Mouse (Mus musculus) neural tube, embryonic 10.5 days (tissue): ENCODE results near the gene Crhr2.

Experiments used
- DNase-seq: peaks from one replicate; pipeline ENCODE4 v3.0.0-alpha.2; 2017; ENCODE audit warnings: low spot score; ENCODE audit errors: extremely low spot score

The Crhr2 gene

DNA sequence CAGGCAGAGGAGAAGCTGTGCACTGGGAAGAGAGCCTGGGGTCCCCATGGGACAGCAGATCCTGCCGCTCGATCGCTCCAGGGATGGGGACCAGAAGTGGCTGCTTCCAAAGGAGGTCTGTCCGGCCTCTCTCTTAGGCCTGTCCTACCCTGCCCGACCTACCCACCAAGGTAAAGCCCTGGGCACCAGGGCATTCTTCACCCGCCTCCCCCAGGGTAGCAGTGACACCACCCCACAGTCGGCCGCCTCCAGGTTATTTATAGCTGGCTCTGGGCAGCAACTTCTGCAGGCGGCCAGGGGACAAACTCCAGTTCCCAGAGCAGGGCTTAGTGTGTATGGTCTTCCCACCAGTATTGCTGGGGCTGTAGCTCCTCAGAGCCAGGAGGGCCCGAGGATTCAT is at the start of gene Crhr2:
Gene Crhr2, minus strand, starts transcription at position 223 of the 400 bp plus-strand sequence.
- no peak for DNase-seq

DNA sequence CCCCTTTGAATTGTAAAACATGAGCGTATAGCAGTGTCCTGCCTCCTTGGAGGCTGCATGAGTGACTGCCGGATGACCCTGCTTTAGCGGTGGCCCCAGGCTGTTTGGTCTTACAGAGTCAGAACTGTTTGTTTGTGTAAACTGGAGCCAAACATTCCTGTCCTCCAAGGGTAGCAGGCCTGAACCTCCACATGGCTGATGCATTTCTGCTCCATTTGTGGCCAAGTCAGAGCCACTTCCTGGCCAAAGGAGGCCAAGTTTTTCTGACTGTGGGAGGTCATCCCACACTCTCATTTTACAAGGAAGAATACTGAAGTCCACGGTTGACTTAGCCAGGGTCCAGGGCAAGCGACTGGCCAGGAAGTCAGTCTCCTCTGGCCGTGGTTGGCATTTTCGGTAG is 46.7 kb upstream of the Crhr2 start:
- no peak for DNase-seq

DNA sequence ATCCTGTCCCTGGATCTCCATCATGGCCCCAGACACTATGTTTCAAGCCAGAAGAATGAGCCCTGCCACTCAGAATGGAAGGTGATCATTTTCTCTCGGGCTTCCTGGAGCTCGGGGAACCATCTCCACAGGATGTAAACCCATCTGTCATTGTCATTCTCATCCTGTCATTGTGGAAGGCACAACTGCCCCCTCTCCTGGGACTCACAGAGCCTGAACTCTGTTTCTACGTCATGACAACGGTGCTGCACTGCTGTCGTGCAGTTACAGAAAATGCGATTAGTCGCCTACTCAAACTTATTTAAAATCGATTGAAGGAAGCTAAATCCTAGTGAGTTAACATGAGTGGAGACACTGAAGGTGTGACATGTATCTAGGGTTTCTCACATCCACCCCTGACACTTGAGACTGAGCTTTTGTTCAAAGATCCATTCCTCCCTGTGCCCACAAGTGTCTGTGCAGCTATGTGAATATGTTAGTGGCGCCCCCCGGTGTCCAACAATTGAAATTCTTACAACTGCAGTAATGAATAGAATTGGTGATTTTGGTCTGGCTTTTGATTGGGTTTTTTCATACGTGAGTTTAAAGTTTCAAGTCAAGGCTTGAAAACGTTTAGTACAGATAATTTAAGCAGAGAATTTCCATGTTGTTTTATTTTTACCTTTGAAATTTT is 44.4 kb upstream of the Crhr2 start:
- no peak for DNase-seq

DNA sequence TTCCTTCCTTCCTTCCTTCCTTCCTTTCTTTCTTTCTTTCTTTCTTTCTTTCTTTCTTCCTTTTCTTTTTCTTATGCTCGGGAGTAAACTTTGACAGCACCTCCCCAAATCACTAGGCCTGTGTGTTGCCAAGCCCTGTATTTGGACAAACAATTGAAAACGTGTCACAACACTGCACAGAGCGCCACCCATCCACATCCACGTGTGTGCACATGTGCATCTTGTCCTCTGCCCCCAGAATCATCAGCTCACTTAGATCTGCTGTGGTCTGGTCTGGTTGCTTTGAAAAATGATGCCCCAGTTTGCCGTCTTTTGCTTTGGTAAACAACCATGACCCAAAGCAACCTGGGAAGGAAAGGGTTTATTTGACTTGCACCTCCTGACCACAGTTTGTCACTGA is 43.1 kb upstream of the Crhr2 start:
- DNase-seq = no peak

DNA sequence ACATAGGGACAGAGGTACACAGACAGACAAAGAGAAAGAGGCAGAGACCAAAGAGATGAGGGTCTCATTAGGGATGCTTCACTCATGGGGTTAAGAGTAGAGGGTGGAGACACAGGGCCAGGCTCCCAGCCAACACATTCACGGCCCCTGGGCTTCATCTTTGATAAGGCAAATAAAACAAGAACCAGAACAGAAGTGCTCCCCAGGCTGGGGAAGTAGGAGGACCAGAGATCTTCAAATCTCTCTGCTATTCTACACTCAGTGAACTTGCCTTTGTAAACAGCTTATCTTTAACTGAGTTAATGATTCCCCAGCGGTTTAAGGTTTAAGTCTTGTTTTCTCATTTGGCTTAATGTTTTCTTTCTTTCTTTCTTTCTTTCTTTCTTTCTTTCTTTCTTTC is 42.6 kb upstream of the Crhr2 start:
- DNase-seq = no peak

DNA sequence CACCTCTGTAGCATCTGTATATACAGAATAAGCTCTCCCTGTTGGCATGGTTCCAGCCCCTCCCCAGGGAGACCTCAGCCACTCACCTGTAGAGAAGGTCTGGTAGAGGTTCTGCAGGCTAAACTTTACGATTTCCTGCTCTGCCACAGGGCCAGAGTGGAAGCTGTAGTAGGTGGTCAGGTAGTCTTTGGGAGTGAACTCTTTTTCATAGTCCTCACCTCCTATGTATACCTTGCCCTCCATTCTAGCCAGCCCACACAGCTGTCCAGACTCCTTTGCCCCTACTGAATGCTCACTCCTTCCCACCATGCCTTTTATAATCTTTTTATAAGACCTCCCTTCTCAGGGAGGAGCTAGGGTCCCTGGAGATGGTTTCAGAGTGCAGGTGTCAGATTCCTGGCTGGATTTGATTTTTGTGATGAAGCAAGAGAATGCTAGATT is 41.9 kb upstream of the Crhr2 start, which contains the start of gene Inmt:
Gene Inmt, minus strand, starts transcription at position 303 of the 441 bp plus-strand sequence.
- DNase-seq = no peak

DNA sequence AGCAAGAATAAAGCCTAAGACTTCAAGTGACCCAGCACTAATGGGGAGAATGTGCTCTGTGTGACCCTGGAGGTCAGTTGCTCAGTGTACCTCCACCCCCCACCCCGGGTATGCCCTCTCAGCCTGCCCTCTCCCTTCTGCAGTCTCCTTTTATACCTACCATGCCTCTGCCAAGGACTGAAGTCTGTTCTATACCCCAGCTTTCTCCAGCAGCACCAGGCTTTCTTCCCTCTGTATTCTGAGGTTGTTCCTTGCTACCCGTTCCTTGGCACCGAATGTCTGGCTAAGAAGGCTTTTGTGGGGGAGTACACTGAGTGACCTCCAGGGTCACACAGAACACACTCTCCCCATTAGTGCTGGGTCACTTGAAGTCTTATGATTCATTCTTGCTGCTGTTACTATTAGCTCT is 41.1 kb upstream of the Crhr2 start:
- DNase-seq = peak; percentile 32

DNA sequence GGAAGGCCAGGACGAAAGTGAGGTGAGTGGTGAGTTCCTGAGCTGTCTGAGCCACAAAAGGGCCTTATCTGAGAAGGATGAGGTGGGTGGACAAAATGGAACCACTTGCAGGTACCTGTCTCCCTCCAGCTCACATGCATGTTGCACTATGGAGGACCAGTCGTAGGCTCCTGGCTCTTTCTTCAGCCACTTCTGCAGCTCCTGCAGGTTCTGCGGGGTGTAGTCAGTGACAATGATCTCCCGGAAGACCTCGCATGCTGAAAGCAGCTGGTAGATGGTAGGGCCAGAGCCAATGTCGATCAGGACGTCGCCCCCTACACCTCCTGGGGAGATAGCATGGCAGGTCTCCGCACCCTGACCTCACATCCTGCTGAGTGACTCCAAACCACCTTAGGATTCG is 40.4 kb upstream of the Crhr2 start:
- DNase-seq = no peak

DNA sequence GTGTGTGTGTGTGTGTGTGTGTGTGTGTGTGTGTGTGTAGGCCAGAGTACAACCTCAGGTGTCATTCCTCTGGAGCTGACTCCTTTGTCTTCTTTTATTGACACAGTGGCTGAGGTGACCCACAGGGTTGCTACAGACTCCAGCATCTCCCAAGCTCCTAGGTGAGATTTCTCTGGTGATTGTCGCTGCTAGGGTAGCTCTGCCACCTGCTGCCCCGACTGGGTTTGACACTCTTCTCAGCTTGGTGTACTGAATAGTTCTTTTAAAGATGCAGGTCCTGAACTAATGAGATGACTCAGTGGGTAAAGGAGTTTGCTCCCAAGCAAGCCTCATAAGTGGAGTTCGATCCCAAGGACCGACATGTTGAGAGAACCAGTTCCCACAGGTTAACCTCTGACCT is 38.8 kb upstream of the Crhr2 start:
- DNase-seq = no peak

DNA sequence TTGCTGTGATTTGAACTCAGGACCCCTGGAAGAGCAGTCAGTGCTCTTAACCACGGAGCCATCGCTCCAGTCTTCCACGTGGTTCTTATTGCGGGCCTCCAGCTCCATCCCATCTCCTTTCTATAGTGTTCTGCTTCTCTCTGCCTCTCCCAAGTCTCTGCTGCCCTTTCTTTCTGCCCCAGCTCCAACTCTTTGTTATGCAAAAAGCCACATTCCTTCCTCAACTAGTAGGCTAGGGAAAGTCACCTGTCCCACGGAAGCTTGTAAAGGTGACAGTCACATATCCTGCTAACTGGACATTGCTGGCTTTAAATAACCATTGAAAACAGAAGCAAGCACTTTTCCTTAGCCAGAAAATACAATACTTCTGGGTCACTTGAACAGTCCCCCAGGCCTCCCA is 37.0 kb upstream of the Crhr2 start:
- no peak for DNase-seq

DNA sequence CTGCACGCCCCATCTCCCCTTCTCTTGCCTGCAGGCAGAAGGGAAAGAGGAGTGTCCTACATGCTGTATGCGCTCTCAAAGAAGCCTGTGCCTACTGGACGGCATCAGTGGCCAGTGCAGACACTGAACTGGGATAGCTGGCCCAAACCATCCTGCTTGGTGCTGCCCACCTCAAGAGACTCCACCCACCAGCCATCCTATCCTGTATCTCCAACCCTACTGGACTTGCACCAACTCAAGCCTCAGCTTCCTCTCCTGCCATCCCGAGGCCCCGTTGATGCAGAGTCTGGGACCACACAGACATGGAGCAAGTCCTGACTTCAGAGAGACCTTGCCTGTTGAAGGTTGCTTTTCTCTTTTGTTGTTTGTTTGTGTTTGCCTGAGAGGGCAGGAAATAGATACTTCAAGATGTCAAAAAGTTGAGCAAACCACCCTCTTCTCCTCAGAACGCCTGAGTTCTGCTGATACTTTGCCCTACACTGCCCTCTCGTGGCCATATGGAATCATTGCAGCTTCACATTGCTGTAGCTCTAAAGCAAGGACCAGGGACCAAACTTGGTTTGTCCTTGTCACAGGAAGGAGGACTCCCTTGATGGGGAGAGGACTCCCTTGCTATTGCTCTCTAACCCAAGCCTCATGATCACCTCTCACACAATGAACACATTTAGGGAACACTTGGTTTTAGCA is 34.1 kb upstream of the Crhr2 start:
- peak; percentile 74 for DNase-seq

DNA sequence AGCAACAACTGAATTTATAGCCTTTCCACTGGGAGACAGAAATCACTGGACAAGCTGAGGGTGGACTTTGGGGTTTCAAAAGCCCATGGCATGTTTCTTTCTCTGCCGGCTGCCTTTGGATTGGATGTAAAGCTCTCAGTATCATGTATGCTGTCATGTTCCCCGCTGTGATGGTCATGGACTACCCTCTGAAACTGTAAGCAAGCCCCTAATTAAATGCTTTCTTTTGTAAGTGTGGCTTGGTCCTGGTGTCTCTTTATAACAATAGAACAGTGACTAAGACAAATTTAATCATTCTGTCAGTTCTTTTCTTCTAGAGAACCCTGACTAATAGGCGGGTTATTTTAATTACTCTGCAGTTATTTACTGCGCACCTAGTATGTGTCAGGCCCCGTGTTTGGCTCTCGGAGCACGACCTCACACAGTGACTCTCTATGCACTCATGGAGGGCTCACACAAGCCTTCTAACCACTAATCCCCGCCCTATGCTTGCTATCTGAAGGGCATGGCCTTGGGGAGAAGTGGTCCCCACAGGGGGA is 30.3 kb upstream of the Crhr2 start:
- no peak for DNase-seq

DNA sequence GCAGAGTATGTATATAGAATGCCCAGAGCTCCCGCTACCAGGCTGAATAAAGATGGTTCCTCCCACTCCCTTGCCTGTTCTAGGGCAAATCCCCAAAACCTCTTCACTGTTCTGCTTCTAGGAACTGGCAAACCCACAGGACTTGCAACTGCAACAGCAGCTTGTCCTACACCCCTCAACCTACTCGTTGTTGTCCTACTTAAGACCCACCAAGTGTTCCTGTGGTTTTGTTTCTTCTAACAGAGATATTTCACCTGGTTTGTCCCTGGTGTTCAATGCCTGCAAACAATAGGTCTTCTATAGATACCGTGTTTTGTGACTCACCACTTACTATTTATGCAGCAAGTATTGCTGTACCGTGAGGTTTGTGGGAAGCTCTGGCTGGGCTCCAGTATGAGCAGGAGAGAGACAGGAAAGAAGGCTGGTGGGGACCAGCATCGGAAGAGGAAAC is 28.5 kb upstream of the Crhr2 start:
- no peak for DNase-seq

DNA sequence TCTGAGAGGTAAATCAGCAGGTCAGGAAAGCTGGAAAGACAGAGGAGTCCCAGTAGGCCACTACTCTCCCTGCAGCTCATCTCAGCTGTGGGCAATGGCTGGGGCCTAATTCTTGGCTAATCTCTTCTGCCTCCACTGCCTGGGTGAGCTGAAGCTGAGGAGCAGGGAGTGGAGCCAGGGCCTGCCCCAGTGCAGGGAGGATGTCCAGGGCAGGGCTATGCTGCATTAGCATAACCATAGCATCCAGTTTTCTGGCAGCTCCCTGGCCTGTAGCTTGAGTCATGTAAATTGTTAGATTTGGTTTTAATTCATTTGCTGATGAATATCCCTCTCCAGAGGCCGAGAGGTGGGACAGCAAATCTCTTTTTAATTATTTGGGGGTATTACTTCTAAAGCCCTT is 26.4 kb upstream of the Crhr2 start:
- no peak for DNase-seq

DNA sequence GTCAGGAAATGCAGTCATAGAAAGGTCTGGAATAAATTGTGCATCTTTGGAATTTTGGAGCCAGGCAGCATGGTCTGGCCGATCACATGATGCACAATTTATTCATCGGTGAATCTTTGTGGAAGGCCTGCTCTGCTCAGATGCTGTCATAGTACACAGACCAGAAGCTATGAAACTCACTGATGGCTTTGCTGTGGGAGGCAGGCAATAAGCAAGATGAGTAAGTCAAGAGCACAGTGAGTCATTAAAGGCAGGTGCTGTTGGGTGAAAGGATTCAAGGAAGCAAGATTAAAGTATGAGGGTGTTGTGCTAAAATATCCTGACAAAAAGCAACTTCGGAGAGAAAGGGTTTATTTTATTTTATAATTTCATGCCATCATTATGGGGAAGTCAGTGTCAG is 19.4 kb upstream of the Crhr2 start:
- no peak for DNase-seq

DNA sequence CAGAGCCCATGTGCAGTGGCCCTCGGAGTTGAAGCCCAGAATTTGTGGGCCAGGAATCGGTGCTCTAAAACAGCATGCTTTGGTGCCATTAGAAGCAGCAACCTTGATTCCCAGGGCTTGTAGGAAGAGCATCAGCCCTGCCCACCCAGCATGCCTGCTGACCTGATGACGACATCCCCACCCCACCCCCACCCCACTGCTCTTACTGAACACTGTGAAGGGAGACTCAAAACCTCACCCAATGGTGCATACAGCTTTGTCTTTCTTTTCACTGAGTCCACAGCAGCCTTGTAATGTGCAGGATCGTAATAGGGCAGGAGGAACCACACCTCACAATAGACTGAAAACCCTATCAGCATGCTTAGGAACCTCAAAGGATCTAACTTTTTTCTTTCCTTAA is 13.3 kb upstream of the Crhr2 start:
- no peak for DNase-seq

DNA sequence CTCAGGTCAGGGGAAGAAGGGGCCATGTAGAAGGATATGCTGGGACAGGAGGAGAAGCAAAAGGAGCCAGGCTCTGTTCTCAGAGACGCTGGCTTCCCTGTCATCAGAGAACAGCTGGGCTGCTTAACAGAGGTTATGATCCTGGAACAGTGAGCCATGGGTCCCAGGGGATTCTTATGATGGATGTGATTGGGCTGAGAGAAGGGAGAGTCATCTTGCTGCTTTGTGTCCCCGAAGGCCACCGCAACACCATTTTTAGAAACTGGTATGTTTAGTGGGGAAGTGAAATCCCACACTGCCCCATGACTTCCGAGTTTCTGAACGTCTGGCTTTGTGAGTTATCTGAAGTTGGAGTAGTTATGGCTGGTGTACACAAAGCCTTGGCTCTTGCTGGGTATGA is 12.5 kb upstream of the Crhr2 start:
- no peak for DNase-seq

DNA sequence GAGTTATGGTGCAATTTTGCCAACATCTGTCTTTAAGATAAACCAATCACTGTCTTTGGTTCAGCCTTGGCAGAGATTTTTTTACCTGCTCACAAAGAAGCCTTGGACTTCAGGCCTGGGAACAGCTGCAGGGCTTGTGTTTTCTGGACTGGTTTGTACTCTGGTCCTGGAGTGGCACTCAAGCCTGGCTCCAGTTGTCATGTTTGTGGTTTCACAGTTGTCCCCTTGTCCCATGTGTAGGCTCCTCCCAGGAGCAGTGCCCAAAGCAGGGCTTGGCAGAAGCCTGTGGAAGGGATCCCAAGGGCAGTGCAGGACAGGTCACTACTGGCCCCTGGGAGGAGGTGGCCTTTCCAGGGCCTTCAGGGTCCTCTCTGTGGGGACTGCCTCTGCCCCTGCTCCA is 5.5 kb upstream of the Crhr2 start:
- no peak for DNase-seq

DNA sequence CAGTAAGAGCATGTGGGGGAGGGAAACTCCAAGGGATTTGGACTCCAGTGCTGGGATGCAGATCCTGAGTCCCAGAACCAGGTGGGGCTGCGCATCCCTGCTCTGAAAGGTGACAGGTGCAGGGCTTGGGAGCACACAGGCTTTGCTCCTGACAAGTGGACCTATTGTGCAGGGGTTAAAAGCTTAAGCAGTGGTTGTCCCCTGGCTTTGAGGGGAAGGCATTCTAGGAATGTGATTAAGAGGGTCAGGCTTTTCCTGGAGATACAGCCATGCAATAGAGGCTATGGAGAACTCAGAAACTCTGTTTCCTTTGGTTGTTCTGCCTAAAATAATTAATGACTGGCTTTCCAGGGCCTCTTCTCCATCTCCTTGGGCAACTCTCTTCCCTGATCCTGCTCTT is 609 bp upstream of the Crhr2 start:
- no peak for DNase-seq

DNA sequence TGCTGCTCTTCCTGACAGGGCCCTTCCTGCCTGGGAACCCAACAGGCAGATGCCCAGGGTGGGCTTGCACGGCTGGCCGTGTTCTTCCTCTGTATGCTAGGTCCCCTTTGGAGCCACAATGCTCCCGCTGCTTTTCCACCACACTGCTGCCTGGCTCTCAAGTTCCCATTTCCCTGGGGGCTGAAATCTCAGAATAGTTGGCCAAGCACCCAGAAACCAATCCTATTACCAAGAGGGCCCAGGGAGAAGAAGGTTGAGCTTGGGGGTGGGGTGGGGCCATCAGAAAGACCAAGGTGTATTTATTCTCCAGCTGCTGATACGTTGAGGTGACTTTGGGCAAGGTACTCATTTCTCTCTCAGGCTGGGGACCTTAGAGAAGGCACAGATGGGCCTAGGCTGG is 1.5 kb downstream of the Crhr2 start:
- DNase-seq = no peak

DNA sequence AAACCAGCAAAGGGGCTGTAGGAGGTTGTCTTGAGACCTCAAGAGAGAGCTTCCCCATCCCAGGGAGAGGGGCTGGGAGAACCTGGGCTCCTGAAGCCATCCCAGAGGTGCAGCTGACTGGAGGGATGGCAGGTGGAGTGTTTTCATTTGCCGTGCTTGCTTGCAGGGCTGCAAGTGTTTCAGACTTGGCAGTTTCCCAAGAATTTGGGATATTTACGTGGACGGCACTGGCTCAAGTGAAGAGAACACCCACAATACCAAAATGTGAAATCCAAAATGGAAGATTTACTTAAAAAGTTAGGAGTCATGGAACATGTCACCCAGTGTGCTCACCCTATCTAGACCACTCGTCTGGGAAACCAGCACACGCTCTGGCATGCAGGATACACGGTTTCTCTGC is 2.2 kb downstream of the Crhr2 start:
- no peak for DNase-seq

DNA sequence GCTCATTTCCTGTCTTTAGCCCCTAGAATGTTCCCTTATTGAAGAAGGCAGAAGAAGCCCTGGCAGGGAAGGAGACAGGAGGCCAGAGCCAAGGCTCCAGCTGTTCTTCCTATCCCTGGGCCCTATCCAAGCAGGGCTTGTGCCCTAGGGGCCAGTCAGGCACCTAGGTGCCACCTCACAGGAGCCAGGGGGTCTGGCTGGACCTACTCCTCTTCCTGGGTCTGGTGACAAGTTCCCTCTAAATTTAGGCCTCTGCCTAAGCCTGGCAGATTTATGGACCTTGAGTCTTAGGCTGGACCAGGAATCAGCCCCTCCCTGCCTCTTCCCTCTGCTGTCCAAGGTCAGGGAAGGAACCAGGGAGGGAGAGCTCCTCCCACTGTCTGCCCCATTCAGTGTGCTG is 4.4 kb downstream of the Crhr2 start:
- no peak for DNase-seq

DNA sequence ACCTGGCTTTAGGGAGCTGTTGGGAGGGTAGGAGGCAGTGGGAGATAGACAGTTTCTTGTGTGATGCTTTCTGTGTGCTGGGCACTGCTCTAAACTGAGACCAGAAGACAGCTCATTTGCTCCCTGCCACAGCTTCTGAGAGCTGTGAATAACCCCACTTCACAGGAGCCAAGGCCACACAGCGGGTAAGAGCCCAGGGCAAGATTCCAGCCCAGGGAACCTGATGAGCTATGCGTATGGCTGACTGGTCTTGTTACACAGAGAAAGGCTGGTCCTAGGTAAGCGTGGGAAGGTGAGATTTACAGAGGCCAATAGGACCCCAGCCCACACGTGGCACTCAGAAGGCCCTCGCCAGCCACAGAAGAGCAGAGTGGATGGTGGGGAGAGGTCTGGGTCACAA is 6.2 kb downstream of the Crhr2 start:
- no peak for DNase-seq
